Mouse (Mus musculus) liver, embryonic 16.5 days (tissue): ENCODE results near the gene Hdac6. TPM values are rescaled to one million over a fixed set of nuclear protein-coding genes. Genes with fewer than 3 reads are reported as not detected.

ENCODE experiments used
- ATAC-seq: fragments of 200-750 bp; cut with Nextera tagmentation; 2 replicates; pipeline ENCODE4 v1.8.0; 2017; ENCODE audit warnings: low read depth, mild to moderate bottlenecking, moderate number of reproducible peaks, moderate library complexity
- H3K27ac ChIP-seq: fragments of 300-500 bp; sonication (generic); 2 replicates; pipeline ENCODE4 v1.5.1; 2014; ENCODE audit warnings: mild to moderate bottlenecking, low read length
- H3K27me3 ChIP-seq: fragments of 300-500 bp; sonication (generic); 2 replicates; pipeline ENCODE4 v1.6.1; 2014; ENCODE audit warnings: low read depth, low read length, mixed read lengths; ENCODE audit not compliant: control insufficient read depth, insufficient read depth
- H3K36me3 ChIP-seq: fragments of 300-500 bp; sonication (generic); 2 replicates; pipeline ENCODE4 v1.6.1; 2014; ENCODE audit warnings: mild to moderate bottlenecking; ENCODE audit not compliant: control insufficient read depth, insufficient read depth
- H3K4me1 ChIP-seq: fragments of 300-500 bp; sonication (generic); 2 replicates; pipeline ENCODE4 v1.6.1; 2014; ENCODE audit warnings: low read depth, low read length, mixed read lengths; ENCODE audit not compliant: control insufficient read depth
- H3K4me2 ChIP-seq: fragments of 300-500 bp; sonication (generic); 2 replicates; pipeline ENCODE4 v1.6.1; 2014; ENCODE audit warnings: low read depth, low read length, mixed read lengths
- H3K4me3 ChIP-seq: fragments of 300-500 bp; sonication (generic); 2 replicates; pipeline ENCODE4 v1.5.1; 2014; ENCODE audit warnings: low read depth, mild to moderate bottlenecking, low read length
- H3K9ac ChIP-seq: fragments of 300-500 bp; sonication (generic); 2 replicates; pipeline ENCODE4 v1.6.1; 2014; ENCODE audit warnings: low read depth, low read length
- H3K9me3 ChIP-seq: fragments of 300-500 bp; sonication (generic); replicated peaks from 2 replicates; pipeline ENCODE4 v1.6.1; 2016; ENCODE audit warnings: low read length; ENCODE audit not compliant: control insufficient read depth
- WGBS: fragments of 180-500 bp; shearing (Covaris S2); extraction: QIAGEN DNeasy Blood & Tissue Kit; methylation state at CpG from one replicate; pipeline ENCODE4 v1.1.7; 2014; ENCODE audit not compliant: insufficient replicate concordance; 5-methylcytosine and 5-hydroxymethylcytosine counted together
- polyA plus RNA-seq: library from polyadenylated mRNA; unstranded; fragments of >200 nt; fragmentation: Nextera tagmentation; extraction: Ambion mirVana; gene quantifications from 2 replicates; pipeline ENCODE4 v1.2.1, GENCODE M21; 2015

Gene Hdac6
- 11.5 and 12.1 TPM in 2 replicates for polyA plus RNA-seq

DNA sequence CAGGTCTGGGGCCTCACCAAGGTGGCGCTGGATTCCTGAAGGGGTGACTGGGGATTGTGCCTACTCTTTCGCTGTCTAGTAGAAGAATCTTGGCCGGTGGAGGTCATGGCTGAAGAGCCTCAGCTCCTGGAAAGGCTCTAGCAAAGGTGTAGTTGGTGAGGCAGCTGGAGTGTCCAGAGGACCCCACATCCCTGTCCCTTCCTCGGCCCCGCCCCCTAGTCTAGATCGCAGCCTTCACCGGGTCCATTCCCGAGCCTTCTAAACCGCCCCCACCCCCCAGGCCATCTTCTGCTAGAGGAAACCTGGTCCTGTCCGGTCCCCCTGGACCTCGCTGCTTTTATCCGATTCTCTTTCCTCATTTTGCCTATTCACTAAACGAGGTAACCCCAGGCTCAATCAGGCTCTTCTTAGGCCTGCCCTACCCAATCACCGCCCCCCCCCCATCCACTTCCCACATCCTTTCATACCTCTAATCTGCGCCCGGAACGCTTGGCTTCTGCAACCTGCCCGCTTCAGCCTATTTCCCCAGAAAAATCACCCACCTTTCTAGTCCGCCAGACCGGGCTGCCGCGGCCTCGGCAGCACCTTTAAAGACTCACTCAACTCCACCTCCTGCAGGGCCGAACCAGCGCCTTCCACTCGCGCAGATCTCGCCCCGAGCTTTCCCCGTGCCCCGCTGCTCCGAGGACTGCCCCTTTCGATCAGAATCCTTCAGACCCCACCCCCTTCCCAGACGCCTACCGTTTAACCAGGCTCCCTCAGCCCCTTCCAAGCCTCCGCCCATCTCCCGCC lies at the start of gene Hdac6:
Gene Hdac6, minus strand, starts transcription at position 782 of the 792 bp plus-strand sequence.
- H3K36me3 ChIP-seq, result no peaks in the 10 kb centered on the region
- H3K4me3 ChIP-seq, result peak within 1 kb of the TSS; percentile 68
- no peaks in the 10 kb centered on the region for H3K27me3 ChIP-seq
- peak within 1 kb of the TSS; percentile 74 for H3K4me2 ChIP-seq
- 0 out of 2 replicates have a peak, but pooled peaks have one; percentile 0 for ATAC-seq
- H3K27ac ChIP-seq, result no peak within 1 kb of the TSS
- WGBS, result 21% methylated on average over 36 of the region's 37 CpGs
- H3K9me3 ChIP-seq, result no peaks in the 10 kb centered on the region
- H3K9ac ChIP-seq, result peak within 1 kb of the TSS; percentile 55
- peaks cover 5% of the 10 kb centered on the region for H3K4me1 ChIP-seq

DNA sequence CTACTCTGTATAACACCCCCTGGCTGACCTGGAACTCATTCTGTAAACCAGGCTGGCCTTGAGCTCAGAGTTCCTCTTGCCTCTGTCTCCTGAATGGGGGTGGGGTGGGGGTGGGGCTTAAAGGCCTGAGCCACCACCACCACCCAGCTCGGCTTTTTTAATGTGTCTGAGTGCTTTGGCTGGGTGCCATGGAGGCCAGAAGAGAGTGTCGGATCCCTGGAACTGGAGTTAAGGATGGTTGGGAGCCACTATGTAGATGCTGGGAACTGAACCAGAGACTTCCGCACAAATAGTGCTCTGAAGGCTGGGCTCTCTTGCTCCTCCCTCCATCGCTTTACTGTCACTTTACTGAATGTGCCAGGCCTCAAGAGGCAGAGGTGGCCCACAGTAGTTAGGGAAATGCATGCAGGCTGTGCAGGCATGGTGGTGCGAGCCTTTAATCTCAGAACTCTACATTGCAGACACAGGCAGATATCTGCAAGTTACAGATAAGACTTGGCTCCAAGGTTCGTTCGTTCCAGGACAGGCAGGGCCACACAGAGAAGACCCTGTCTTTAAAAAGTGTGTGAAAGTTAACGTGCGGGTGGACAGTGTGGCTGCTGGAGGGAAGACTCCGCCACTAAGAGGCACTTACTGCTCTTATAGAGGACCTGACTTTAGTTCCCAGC lies 45.5 kb upstream of the Hdac6 start:
- Histone ChIP-seq H3K4me3 (peak overlapping the region; percentile 27; the same call in 1 of the 2 replicates), H3K27me3 (no peaks in the 10 kb centered on the region), H3K4me1 (peaks cover 16% of the 10 kb centered on the region), H3K27ac (peak overlapping the region; percentile 93), H3K4me2 (peak overlapping the region; percentile 55), H3K36me3 (no peaks in the 10 kb centered on the region), H3K9ac (0 out of 2 replicates have a peak overlapping the region, but pooled peaks have one; percentile 18), H3K9me3 (no peaks in the 10 kb centered on the region)
- 35% methylated on average over 10 of the region's 10 CpGs for WGBS
- peak; percentile 93 for ATAC-seq

DNA sequence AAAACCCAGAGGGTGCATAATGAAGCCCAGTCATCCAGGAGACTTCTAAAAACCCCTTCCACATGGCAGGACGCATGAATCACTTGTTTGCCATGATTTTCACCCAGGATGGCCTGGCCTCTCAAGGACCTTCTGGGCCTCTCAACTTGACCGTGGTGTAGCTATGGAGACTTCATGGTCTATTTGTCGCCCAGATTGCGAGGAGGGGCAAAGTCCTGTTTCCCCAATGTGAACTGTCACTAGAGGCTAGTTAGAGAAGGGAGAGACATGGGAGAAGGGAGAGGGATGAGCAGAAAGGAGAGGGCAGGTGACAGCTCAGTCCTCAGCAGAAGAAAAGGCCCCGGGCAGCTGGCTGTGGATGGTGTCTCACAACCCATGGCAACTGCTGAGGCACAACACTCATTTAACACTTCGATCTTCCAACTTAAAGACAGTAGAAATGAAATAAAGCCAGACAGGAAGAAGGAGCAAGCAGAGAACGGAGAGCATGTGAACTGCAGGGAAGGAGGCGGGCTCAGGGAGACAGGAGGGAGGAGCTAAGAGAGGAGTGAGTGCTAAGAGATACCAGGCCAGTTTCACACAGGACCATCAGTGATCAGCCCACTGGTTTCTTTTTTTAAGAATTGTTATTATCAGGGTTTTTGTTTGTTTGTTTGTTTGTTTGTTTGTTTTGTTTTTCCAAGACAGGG lies 44.8 kb upstream of the Hdac6 start:
- WGBS, result 32% methylated on average over 8 of the region's 8 CpGs
- peaks cover 16% of the 10 kb centered on the region for H3K4me1 ChIP-seq
- no peaks in the 10 kb centered on the region for H3K9me3 ChIP-seq
- H3K27ac ChIP-seq, result peak overlapping the region; percentile 93
- no peaks in the 10 kb centered on the region for H3K27me3 ChIP-seq
- H3K36me3 ChIP-seq, result no peaks in the 10 kb centered on the region
- ATAC-seq, result peak; percentile 84
- H3K9ac ChIP-seq, result peak overlapping the region; percentile 21; the same call in 1 of the 2 replicates
- peak overlapping the region; percentile 27; the same call in 1 of the 2 replicates for H3K4me3 ChIP-seq
- H3K4me2 ChIP-seq, result peak overlapping the region; percentile 55

DNA sequence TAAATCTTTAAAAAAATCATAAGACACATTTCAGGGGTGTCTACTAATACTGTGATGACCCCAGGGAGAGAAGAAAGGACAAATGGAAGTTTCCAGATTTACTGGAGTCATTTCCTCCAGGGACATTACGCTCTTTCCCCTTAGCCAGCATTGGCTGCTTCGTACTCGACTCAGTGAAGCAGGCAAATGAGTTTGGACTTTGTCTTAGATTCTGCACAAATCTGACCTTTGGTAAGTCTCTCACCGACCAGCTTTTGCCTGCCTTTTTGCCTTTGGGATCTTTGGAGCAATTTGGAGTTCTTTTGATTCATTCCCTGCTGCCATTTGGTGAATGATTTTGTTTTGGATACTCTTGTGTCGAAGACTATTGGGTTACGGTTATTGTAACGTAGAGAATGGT lies 33.7 kb upstream of the Hdac6 start:
- H3K9me3 ChIP-seq, result no peaks in the 10 kb centered on the region
- H3K4me3 ChIP-seq, result no peak overlapping the region
- ATAC-seq, result no peak
- H3K4me1 ChIP-seq, result no peaks in the 10 kb centered on the region; the same call in 1 of the 2 replicates
- H3K36me3 ChIP-seq, result no peaks in the 10 kb centered on the region
- 79% methylated on average over 7 of the region's 7 CpGs for WGBS
- no peak overlapping the region for H3K9ac ChIP-seq
- no peak overlapping the region for H3K27ac ChIP-seq
- no peak overlapping the region for H3K4me2 ChIP-seq
- H3K27me3 ChIP-seq, result no peaks in the 10 kb centered on the region

DNA sequence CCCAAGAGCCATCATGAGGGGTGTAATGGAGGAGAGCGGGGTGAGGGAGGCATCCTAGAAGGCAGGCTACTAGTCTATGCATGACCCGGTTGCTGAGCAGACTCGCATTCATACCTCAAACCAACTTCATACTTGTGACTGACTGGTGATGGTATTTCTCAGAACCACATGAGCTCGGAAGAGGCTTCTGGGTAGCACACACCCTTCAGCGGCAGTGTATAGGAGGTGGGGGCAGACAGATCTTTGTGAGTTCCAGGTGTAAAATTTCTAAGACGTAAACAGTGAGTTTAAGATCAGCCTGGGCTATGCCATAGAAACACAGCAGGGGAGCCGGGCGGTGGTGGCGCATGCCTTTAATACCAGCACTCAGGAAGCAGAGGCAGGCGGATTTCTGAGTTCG lies 30.2 kb upstream of the Hdac6 start, which contains the start of gene Gata1:
Gene Gata1, minus strand, starts transcription at position 180 of the 400 bp plus-strand sequence.
- H3K4me3 ChIP-seq, result no peak within 1 kb of the TSS
- H3K36me3 ChIP-seq, result no peaks in the 10 kb centered on the region
- peaks cover 2% of the 10 kb centered on the region; the same call in 1 of the 2 replicates for H3K4me1 ChIP-seq
- H3K27ac ChIP-seq, result no peak within 1 kb of the TSS
- H3K9ac ChIP-seq, result no peak within 1 kb of the TSS
- H3K27me3 ChIP-seq, result no peaks in the 10 kb centered on the region
- no peaks in the 10 kb centered on the region for H3K9me3 ChIP-seq
- 83% methylated on average over 11 of the region's 11 CpGs for WGBS
- no peak for ATAC-seq
- no peak within 1 kb of the TSS for H3K4me2 ChIP-seq

DNA sequence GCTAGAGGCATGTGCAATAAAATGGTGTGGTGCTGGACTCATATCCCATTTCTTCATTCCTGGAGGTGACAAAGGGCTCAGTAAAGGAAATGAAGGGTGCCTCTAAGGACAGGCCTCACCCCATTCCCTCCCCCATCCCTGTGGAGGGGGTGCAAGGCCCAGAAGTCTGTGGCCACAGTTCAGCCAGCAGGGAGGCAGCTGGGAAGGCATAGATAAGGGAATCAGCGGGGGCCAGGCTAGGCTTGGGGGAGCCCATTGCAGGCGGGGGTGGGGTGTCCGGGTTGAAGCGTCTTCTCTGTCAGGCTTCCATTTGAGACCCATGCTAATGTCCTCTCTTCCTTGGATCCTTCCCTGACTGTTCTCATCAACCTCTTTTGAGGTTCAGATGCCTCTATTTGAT lies 23.6 kb upstream of the Hdac6 start:
- peak overlapping the region; percentile 65 for H3K4me2 ChIP-seq
- peak overlapping the region; percentile 46 for H3K9ac ChIP-seq
- H3K9me3 ChIP-seq, result no peaks in the 10 kb centered on the region
- peak; percentile 88 for ATAC-seq
- H3K4me3 ChIP-seq, result peak overlapping the region; percentile 27
- peaks cover 28% of the 10 kb centered on the region for H3K4me1 ChIP-seq
- H3K27ac ChIP-seq, result peak overlapping the region; percentile 95
- H3K36me3 ChIP-seq, result no peaks in the 10 kb centered on the region
- WGBS, result 42% methylated on average over 4 of the region's 4 CpGs
- H3K27me3 ChIP-seq, result no peaks in the 10 kb centered on the region

DNA sequence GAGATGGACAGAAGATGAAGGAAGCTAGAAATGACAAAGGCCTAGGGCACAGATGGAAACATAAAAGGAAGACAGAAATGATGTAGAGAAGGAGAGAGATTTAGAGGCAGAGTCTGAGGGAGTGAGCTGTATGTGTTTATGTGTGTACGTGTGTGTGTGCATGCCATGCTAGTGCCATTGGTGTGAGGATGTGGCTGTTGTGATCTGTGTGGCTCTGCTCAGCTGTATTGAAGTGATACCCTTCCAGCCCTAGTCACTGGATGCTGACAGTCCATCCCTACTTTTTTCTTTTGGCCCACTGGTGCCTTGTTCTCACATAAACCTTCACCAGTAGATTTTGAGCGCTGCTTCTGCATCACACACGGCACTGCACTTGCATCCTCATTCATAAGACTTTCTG lies 21.2 kb upstream of the Hdac6 start:
- H3K4me3 ChIP-seq, result peak overlapping the region; percentile 51
- WGBS, result 47% methylated on average over 3 of the region's 3 CpGs

DNA sequence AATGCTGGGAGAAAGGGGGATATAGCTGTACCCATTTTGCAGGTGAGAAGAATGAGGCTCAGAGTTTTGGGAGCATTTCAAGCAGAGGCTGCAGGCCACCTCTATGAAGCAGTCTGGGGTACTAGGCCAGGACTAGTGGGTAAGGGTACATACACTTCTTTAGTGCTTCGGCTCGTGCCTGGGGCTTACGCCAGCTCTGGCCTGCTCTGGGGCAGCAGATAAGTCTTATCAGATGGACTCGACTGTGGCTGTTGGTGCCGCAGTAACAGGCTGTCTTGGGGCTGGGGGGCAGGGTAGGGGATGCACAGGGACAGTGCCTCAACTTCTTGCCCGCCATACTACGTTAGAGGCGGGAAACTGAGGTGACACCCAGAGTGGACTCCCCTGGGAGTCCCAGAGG lies 20.5 kb upstream of the Hdac6 start:
- no peaks in the 10 kb centered on the region for H3K9me3 ChIP-seq
- peaks cover 31% of the 10 kb centered on the region for H3K4me1 ChIP-seq
- peak overlapping the region; percentile 70 for H3K9ac ChIP-seq
- peak overlapping the region; percentile 74 for H3K4me3 ChIP-seq
- H3K4me2 ChIP-seq, result peak overlapping the region; percentile 65
- H3K36me3 ChIP-seq, result no peaks in the 10 kb centered on the region
- WGBS, result 31% methylated on average over 8 of the region's 8 CpGs
- no peaks in the 10 kb centered on the region for H3K27me3 ChIP-seq
- peak; percentile 77 for ATAC-seq
- peak overlapping the region; percentile 89 for H3K27ac ChIP-seq

More for the DNA sequence above, 21.2 kb upstream of the Hdac6 start:
- Histone ChIP-seq H3K4me1 (peaks cover 30% of the 10 kb centered on the region), H3K9me3 (no peaks in the 10 kb centered on the region), H3K9ac (peak overlapping the region; percentile 60), H3K36me3 (no peaks in the 10 kb centered on the region), H3K27me3 (no peaks in the 10 kb centered on the region), H3K4me2 (peak overlapping the region; percentile 65), H3K27ac (peak overlapping the region; percentile 92)
- ATAC-seq, result no peak
